Mouse (Mus musculus) neural tube, embryonic 11.5 days (tissue): ENCODE results near the gene Cdr1. TPM values are rescaled to one million over a fixed set of nuclear protein-coding genes. Genes with fewer than 3 reads are reported as not detected.

Experiments used
- ATAC-seq: fragments of 200-750 bp; cut with Nextera tagmentation; 2 replicates; pipeline ENCODE4 v1.8.0; 2017; ENCODE audit warnings: moderate number of reproducible peaks, mild to moderate bottlenecking, moderate TSS enrichment, moderate library complexity; ENCODE audit not compliant: insufficient read depth, low FRiP score, low TSS enrichment
- DNase-seq: peaks from one replicate; pipeline ENCODE4 v3.0.0-alpha.2; 2015; ENCODE audit warnings: low spot score
- H3K27ac ChIP-seq: fragments of 300-500 bp; sonication (generic); 2 replicates; pipeline ENCODE4 v1.5.1; 2014; ENCODE audit warnings: low read depth, mild to moderate bottlenecking, low read length
- H3K27me3 ChIP-seq: fragments of 300-500 bp; sonication (generic); 2 replicates; pipeline ENCODE4 v1.6.1; 2014; ENCODE audit warnings: mild to moderate bottlenecking, low read length, mixed read lengths; ENCODE audit not compliant: control insufficient read depth, insufficient read depth
- H3K36me3 ChIP-seq: fragments of 300-500 bp; sonication (generic); 2 replicates; pipeline ENCODE4 v1.6.1; 2014; ENCODE audit warnings: mild to moderate bottlenecking, low read length, moderate library complexity, mixed read lengths; ENCODE audit not compliant: control insufficient read depth, insufficient read depth
- H3K4me1 ChIP-seq: fragments of 300-500 bp; sonication (generic); 2 replicates; pipeline ENCODE4 v1.6.1; 2014; ENCODE audit warnings: low read length, mixed read lengths; ENCODE audit not compliant: control insufficient read depth, insufficient read depth
- H3K4me2 ChIP-seq: fragments of 300-500 bp; sonication (generic); 2 replicates; pipeline ENCODE4 v1.6.1; 2014; ENCODE audit warnings: low read depth, mild to moderate bottlenecking, moderate library complexity
- H3K4me3 ChIP-seq: fragments of 300-500 bp; sonication (generic); 2 replicates; pipeline ENCODE4 v1.5.1; 2014; ENCODE audit warnings: low read depth, low read length
- H3K9ac ChIP-seq: fragments of 300-500 bp; sonication (generic); 2 replicates; pipeline ENCODE4 v1.6.1; 2014; ENCODE audit warnings: mild to moderate bottlenecking, low read length
- H3K9me3 ChIP-seq: fragments of 300-500 bp; sonication (generic); 2 replicates; pipeline ENCODE4 v1.6.1; 2016; ENCODE audit warnings: low read length; ENCODE audit not compliant: control insufficient read depth
- WGBS: fragments of 180-500 bp; shearing (Covaris S2); extraction: QIAGEN DNeasy Blood & Tissue Kit; methylation state at CpG from one replicate; pipeline ENCODE4 v1.1.7; 2014; 5-methylcytosine and 5-hydroxymethylcytosine counted together
- polyA plus RNA-seq: library from polyadenylated mRNA; unstranded; fragments of >200 nt; fragmentation: Nextera tagmentation; extraction: Ambion mirVana; gene quantifications from 2 replicates; pipeline ENCODE4 v1.2.1, GENCODE M21; 2014

The Cdr1 gene
- polyA plus RNA-seq, result 0.73 TPM in 1 of 2 replicates, not detected in the other

DNA sequence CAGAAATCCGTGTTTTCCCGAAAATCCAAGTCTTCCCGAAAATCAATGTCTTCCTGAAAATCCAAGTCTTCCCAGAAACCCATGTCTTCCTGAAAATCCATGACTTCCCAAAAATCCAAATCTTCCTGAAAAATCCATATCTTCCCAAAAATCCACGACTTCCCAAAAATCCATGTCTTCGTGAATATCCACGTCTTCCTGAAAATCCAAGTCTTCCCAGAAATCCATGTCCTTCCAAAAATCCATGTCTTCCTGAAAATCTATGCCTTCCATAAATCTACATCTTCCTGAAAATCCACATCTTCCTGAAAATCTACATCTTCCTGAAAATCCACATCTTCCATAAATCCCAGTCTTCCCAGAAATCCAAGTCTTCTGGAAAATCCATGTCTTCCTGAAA is at the start of gene Cdr1:
Gene Cdr1, minus strand, starts transcription at position 101 of the 400 bp plus-strand sequence.
- no peak for DNase-seq
- 94% methylated on average over 6 of the region's 6 CpGs for WGBS

DNA sequence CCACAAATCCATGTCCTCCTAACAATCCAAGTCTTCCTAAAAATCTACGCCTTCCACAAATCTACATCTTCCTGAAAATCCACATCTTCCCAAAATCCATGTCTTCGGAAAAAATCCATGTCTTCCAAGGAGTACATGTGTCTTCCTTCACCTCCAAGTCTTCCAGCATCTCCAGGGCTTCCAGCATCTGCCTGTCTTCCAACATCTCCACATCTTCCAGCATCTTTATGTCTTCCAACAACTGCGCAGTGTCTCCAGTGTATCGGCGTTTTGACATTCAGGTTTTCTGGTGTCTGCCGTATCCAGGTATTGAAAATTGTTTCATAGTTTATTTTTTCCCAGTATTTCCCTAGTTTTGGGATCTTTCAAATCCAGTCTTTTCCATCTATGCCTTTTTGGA is 511 bp upstream of the Cdr1 start:
- Histone ChIP-seq H3K4me2 (no peak overlapping the region), H3K4me1 (no peaks in the 10 kb centered on the region), H3K27me3 (no peaks in the 10 kb centered on the region), H3K9ac (no peak overlapping the region), H3K4me3 (no peak overlapping the region), H3K36me3 (no peaks in the 10 kb centered on the region), H3K9me3 (no peaks in the 10 kb centered on the region), H3K27ac (no peak overlapping the region)
- 94% methylated on average over 6 of the region's 6 CpGs for WGBS
- ATAC-seq (no peak), DNase-seq (no peak)

More for the DNA sequence above, at the start of gene Cdr1:
- Histone ChIP-seq H3K4me2 (no peak within 1 kb of the TSS), H3K27me3 (no peaks in the 10 kb centered on the region), H3K4me1 (no peaks in the 10 kb centered on the region), H3K36me3 (no peaks in the 10 kb centered on the region), H3K4me3 (no peak within 1 kb of the TSS), H3K27ac (no peak within 1 kb of the TSS), H3K9me3 (no peaks in the 10 kb centered on the region), H3K9ac (no peak within 1 kb of the TSS)
- ATAC-seq, result no peak

DNA sequence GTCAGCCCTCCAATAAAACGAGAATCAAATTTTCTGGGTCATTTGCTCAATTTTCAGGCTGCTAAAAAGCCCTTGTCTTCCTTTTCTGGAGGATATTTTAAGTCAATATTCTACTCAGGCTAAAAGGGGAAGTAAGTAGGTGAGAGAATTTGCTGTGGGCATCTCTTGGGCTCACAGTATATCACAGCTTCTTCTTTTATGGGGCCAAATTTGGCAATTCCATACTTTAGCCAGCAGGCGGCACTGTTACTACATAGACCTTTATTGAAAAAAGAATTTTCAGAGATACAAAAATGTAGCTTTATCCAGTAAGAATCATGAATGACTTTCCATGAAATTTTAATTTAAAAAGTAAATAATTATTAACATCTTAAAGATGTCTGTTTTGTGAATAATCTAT is 18.8 kb downstream of the Cdr1 start:
- DNase-seq (peak; percentile 12), ATAC-seq (no peak)
- Histone ChIP-seq H3K4me1 (no peaks in the 10 kb centered on the region), H3K27ac (no peak overlapping the region), H3K9me3 (no peaks in the 10 kb centered on the region), H3K4me3 (no peak overlapping the region), H3K36me3 (no peaks in the 10 kb centered on the region), H3K27me3 (no peaks in the 10 kb centered on the region), H3K9ac (no peak overlapping the region), H3K4me2 (no peak overlapping the region)
- 41% methylated on average over 2 of the region's 2 CpGs for WGBS

DNA sequence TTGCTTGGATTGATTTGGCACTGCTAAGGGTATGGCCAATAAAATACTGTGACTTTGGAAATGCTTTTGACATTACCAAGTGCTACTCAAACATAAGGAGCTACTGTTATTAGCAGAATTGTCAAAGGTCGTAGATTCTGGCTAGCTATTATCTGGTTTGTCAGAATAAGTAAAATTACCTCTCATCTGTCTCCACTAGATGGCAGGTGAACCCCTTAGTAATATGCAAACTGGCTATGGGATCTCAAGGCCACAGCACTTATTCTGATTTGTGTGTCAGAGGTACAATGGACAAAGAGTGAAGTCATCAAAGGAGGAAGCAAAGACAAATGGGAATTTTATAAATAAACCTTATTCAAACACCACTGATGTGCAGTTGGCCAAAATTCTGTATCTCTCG is 24.1 kb downstream of the Cdr1 start:
- Histone ChIP-seq H3K4me1 (no peaks in the 10 kb centered on the region), H3K4me2 (no peak overlapping the region), H3K27me3 (no peaks in the 10 kb centered on the region), H3K4me3 (no peak overlapping the region), H3K9ac (no peak overlapping the region), H3K36me3 (no peaks in the 10 kb centered on the region), H3K27ac (no peak overlapping the region), H3K9me3 (no peaks in the 10 kb centered on the region)
- WGBS, result 71% methylated on average over 2 of the region's 2 CpGs
- ATAC-seq, result no peak
- no peak for DNase-seq

DNA sequence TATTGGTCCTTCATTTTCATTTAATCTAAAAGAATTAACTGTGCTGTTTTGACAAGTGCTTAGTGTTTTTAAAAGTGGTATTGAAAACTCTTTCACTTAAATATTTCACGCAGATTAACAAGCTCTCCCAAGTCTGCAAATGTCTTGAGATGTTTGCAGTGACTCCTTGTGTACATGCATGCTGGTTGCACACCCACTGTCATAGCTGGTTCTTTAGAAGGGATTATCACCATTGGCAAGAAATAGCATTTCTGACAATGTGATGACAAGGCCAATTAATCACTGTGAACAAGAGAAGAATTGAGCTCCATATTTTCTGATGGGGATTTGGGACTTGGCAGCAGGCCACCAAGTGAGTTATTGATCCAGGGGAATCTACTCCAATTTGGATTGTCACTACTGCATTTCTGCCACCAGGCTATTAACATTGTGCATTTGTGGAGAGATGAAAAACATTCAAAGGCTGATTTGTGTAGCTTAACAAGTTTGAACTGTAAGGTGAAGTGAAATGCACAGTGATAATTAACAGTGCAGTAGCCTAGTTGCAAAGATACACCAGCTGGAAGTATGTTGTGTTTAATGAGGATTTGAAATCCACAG is 30.6 kb downstream of the Cdr1 start:
- Histone ChIP-seq H3K27ac (no peak overlapping the region), H3K9ac (no peak overlapping the region), H3K4me1 (no peaks in the 10 kb centered on the region), H3K4me3 (no peak overlapping the region), H3K9me3 (no peaks in the 10 kb centered on the region), H3K4me2 (no peak overlapping the region), H3K36me3 (no peaks in the 10 kb centered on the region), H3K27me3 (no peaks in the 10 kb centered on the region)
- 92% methylated on average over 1 of the region's 1 CpGs for whole genome bisulfite sequencing
- ATAC-seq (no peak), DNase-seq (no peak)

DNA sequence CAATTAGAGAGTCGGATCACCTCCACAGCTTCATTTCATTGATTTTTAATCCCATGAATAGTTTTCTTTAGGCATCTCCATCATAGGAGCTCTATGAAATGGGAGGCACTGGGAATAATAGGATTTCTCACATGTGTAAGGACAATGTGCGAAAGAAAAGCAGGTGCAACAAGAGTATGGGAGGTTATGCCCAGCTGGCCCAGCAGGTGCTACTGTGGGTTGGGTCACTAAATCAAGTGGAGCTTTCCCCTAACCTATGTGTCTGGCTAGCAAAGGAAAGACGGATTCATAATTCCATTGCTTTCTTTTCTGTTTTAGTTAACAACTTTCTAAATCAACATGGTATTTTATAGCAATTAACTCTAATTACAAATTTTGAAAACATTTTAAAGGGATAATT is 31.1 kb downstream of the Cdr1 start:
- no peak for DNase-seq
- Histone ChIP-seq H3K4me2 (no peak overlapping the region), H3K27ac (no peak overlapping the region), H3K4me1 (no peaks in the 10 kb centered on the region), H3K9me3 (no peaks in the 10 kb centered on the region), H3K27me3 (no peaks in the 10 kb centered on the region), H3K9ac (no peak overlapping the region), H3K4me3 (no peak overlapping the region), H3K36me3 (no peaks in the 10 kb centered on the region)
- WGBS, result 79% methylated on average over 3 of the region's 3 CpGs
- ATAC-seq, result no peak

DNA sequence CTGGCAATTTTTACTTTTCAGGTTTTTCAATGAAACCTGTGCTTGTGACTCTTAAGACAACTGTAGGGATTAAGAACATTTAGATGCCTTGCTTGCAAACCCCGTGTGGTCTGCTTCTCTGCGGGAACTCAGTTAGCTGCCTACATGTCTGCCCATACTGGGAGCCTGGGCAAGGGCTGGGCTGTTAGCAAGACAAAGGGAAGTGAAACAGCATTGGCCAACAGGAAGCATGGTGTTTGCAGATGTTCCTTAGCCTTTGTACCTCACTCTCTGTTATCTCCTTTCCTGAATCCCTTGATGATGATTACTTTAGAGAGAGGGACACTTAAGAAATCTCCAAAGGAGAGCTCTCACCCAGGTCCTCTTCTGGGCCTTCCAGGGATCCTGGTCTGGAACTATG is 38.8 kb downstream of the Cdr1 start:
- no peaks in the 10 kb centered on the region for H3K36me3 ChIP-seq
- ATAC-seq, result no peak
- H3K27me3 ChIP-seq, result no peaks in the 10 kb centered on the region
- no peak overlapping the region for H3K9ac ChIP-seq
- no peak overlapping the region for H3K4me2 ChIP-seq
- no peak for DNase-seq
- no peaks in the 10 kb centered on the region for H3K4me1 ChIP-seq
- no peaks in the 10 kb centered on the region for H3K9me3 ChIP-seq
- 23% methylated on average over 2 of the region's 2 CpGs for WGBS
- no peak overlapping the region for H3K27ac ChIP-seq
- H3K4me3 ChIP-seq, result no peak overlapping the region

DNA sequence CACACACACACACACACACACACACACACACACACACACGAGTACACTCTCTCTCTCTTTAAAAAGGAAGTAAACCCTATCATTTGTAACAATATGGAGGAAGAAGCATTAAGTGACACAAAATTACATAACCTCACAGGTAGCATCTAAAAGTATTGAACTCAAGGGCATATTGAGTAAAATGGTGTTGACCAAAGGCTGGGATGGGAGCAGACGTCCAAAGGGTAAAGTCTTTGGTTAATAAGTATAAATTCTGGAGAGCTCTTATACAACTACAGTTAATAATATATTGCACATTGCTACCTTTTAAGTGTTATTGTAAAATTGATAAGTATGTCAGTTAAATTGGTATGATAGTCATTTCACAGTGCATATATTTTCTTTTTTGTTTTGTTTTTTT is 39.9 kb downstream of the Cdr1 start:
- DNase-seq (no peak), ATAC-seq (no peak)
- no peak overlapping the region for H3K4me2 ChIP-seq
- H3K9ac ChIP-seq, result no peak overlapping the region
- H3K4me3 ChIP-seq, result no peak overlapping the region
- H3K36me3 ChIP-seq, result no peaks in the 10 kb centered on the region
- H3K4me1 ChIP-seq, result no peaks in the 10 kb centered on the region
- H3K27me3 ChIP-seq, result no peaks in the 10 kb centered on the region
- 70% methylated on average over 2 of the region's 2 CpGs for WGBS
- no peak overlapping the region for H3K27ac ChIP-seq
- no peaks in the 10 kb centered on the region for H3K9me3 ChIP-seq

DNA sequence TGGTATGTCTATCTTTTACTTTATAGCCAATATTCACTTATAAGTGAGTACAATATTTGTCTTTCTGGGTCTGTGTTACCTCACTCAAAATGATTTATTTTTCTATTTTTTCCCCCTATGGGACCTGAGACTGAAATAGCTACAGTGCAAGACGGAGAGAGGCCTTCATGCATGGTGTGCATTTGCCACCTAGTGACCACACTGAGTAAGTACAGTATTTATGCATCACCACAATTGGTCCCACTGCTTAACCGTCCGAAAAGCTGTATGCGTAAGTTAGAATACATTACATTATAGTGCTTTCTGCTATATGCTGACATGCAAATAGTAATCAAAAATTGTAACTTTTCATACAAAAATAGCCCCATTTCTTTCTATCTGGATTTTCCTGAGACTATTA is 50.8 kb downstream of the Cdr1 start:
- H3K36me3 ChIP-seq, result no peaks in the 10 kb centered on the region
- ATAC-seq (no peak), DNase-seq (no peak)
- H3K4me3 ChIP-seq, result no peak overlapping the region
- H3K9me3 ChIP-seq, result no peaks in the 10 kb centered on the region
- H3K4me2 ChIP-seq, result no peak overlapping the region
- H3K4me1 ChIP-seq, result no peaks in the 10 kb centered on the region
- H3K27me3 ChIP-seq, result no peaks in the 10 kb centered on the region
- no peak overlapping the region for H3K9ac ChIP-seq
- 68% methylated on average over 4 of the region's 4 CpGs for WGBS
- no peak overlapping the region for H3K27ac ChIP-seq
